Mouse (Mus musculus): ENCODE measurements around the gene Cmtm5. TPM values are rescaled to one million over a fixed set of nuclear protein-coding genes. Genes with fewer than 3 reads are reported as not detected.

Gene Cmtm5
- total and polyA plus RNA-seq, 3 experiments, result not detected

GRCm38 (mm10) chr14:54961487-54961886 lies 25.4 kb downstream of the Cmtm5 start:
- Histone ChIP-seq H3K79me2 (ENCODE audit: control insufficient read depth, insufficient read depth, low read length, poor library complexity) (no peaks in the 10 kb centered on the region), H3K4me1 (ENCODE audit: control insufficient read depth in 1 of 2, insufficient read depth in 2 of 2, low read length in 2 of 2) (no peaks in the 10 kb centered on the region), H3K4me3 (ENCODE audit: control insufficient read depth in 1 of 2, insufficient read depth in 1 of 2, low read depth in 2 of 2, low read length in 2 of 2) (no peak overlapping the region), H3K9ac (ENCODE audit: control insufficient read depth, low read depth, low read length, poor library complexity, severe bottlenecking) (no peak overlapping the region), H3K27ac (ENCODE audit: control insufficient read depth, low read depth, low read length) (no peak overlapping the region), H3K36me3 (ENCODE audit: control insufficient read depth in 1 of 2, insufficient read depth in 2 of 2, low read length in 2 of 2) (no peaks in the 10 kb centered on the region), H3K27me3 (ENCODE audit: control insufficient read depth in 1 of 2, insufficient read depth in 2 of 2, low read length in 2 of 2) (peaks cover 0 to 2% of the 10 kb centered on the region in 2 experiments; a peak in 3 of 4 replicates), H3K9me3 (replicated peaks; ENCODE audit: insufficient read depth, low read length) (no peaks in the 10 kb centered on the region)
- DNase-seq (ENCODE audit: low read depth, low spot score), result no peak
- TF ChIP-seq RCOR1 (IDR thresholded peaks at IDR 0.05; ENCODE audit: low read depth, low read length), result no peak
- TF ChIP-seq ZKSCAN1 (IDR thresholded peaks at IDR 0.05; ENCODE audit: low read depth, low read length), result no peak
- no peak for TF ChIP-seq TBP (IDR thresholded peaks at IDR 0.05; ENCODE audit: low read depth, low read length)
- TF ChIP-seq HCFC1 (IDR thresholded peaks at IDR 0.05; ENCODE audit: low read depth, low read length), result no peak
- TF ChIP-seq SIN3A (IDR thresholded peaks at IDR 0.05; ENCODE audit: low read length), result no peak
- no peak for TF ChIP-seq EP300 (IDR thresholded peaks at IDR 0.05; ENCODE audit: low read depth in 1 of 2, low read length in 2 of 2)
- TF ChIP-seq GATA1 (IDR thresholded peaks at IDR 0.05; ENCODE audit: low read depth, low read length), result no peak
- TF ChIP-seq POLR2AphosphoS2 (IDR thresholded peaks at IDR 0.05; ENCODE audit: low read length), result no peak
- TF ChIP-seq MYC (IDR thresholded peaks at IDR 0.05; ENCODE audit: low read depth, low read length), result no peak
- no peak for TF ChIP-seq ELF1 (IDR thresholded peaks at IDR 0.05; ENCODE audit: low read depth, low read length)
- TF ChIP-seq SMC3 (IDR thresholded peaks at IDR 0.05; ENCODE audit: low read depth, low read length), result no peak
- TF ChIP-seq MAX (IDR thresholded peaks at IDR 0.05; ENCODE audit: low read length), result no peak
- no peak for TF ChIP-seq MEF2A (IDR thresholded peaks at IDR 0.05; ENCODE audit: extremely low read depth, insufficient replicate concordance, low read depth, low read length, poor library complexity, severe bottlenecking)

- TF ChIP-seq RCOR1 (IDR thresholded peaks at IDR 0.05; ENCODE audit: low read depth, low read length) (no peak), UBTF (IDR thresholded peaks at IDR 0.05; ENCODE audit: borderline replicate concordance, insufficient read depth, low read depth, low read length) (no peak), MXI1 (IDR thresholded peaks at IDR 0.05; ENCODE audit: low read depth, low read length) (no peak), TCF12 (IDR thresholded peaks at IDR 0.05; ENCODE audit: low read depth, low read length) (no peak), EP300 (IDR thresholded peaks at IDR 0.05; ENCODE audit: low read depth in 1 of 2, low read length in 2 of 2) (no peak), USF1 (IDR thresholded peaks at IDR 0.05; ENCODE audit: low read depth, low read length) (no peak), TAL1 (IDR thresholded peaks at IDR 0.05; ENCODE audit: low read length) (no peak), SMC3 (IDR thresholded peaks at IDR 0.05; ENCODE audit: low read depth, low read length) (no peak), TBP (IDR thresholded peaks at IDR 0.05; ENCODE audit: low read depth, low read length) (no peak), POLR2A (IDR thresholded peaks at IDR 0.05; ENCODE audit: control insufficient read depth in 1 of 2, insufficient read depth in 1 of 2, low read depth in 1 of 2, low read length in 2 of 2, poor library complexity in 1 of 2) (no peak), E2F4 (IDR thresholded peaks at IDR 0.05; ENCODE audit: borderline replicate concordance, low read depth, low read length) (no peak), SIN3A (IDR thresholded peaks at IDR 0.05; ENCODE audit: low read length) (no peak)
- Histone ChIP-seq H3K27ac (ENCODE audit: control insufficient read depth, low read depth, low read length) (no peak overlapping the region), H3K79me2 (ENCODE audit: control insufficient read depth, insufficient read depth, low read length, poor library complexity) (no peaks in the 10 kb centered on the region), H3K9ac (ENCODE audit: control insufficient read depth, low read depth, low read length, poor library complexity, severe bottlenecking) (no peak overlapping the region), H3K27me3 (ENCODE audit: control insufficient read depth in 1 of 2, insufficient read depth in 2 of 2, low read length in 2 of 2) (peaks cover 0 to 3% of the 10 kb centered on the region in 2 experiments; a peak in 3 of 4 replicates), H3K4me1 (ENCODE audit: control insufficient read depth in 1 of 2, insufficient read depth in 2 of 2, low read length in 2 of 2) (no peaks in the 10 kb centered on the region), H3K4me3 (ENCODE audit: control insufficient read depth in 1 of 2, insufficient read depth in 1 of 2, low read depth in 2 of 2, low read length in 2 of 2) (no peak overlapping the region), H3K36me3 (ENCODE audit: control insufficient read depth in 1 of 2, insufficient read depth in 2 of 2, low read length in 2 of 2) (no peaks in the 10 kb centered on the region), H3K9me3 (replicated peaks; ENCODE audit: insufficient read depth, low read length) (no peaks in the 10 kb centered on the region)
- DNase-seq (ENCODE audit: low read depth, low spot score), result no peak
Measured at GRCm38 (mm10) chr14:54962714-54963113, 26.7 kb downstream of the Cmtm5 start.
